Mouse (Mus musculus): ENCODE measurements around the gene Celsr1. TPM values are rescaled to one million over a fixed set of nuclear protein-coding genes. Genes with fewer than 3 reads are reported as not detected.

The Celsr1 gene
- polyA plus RNA-seq, 1 experiment from 2014 or later, result 4.8 TPM

GRCm38 (mm10) chr15:86051152-86051551, 17.6 kb upstream of the Celsr1 start:
- no peaks in the 10 kb centered on the region for H3K9me3 ChIP-seq
- H3K27me3 ChIP-seq, result no peaks in the 10 kb centered on the region
- H3K9ac ChIP-seq, result no peak overlapping the region
- H3K36me3 ChIP-seq, result no peaks in the 10 kb centered on the region
- no peaks in the 10 kb centered on the region for H3K4me1 ChIP-seq
- H3K4me3 ChIP-seq, result no peak overlapping the region
- WGBS, result 76% methylated on average over 10 of the region's 10 CpGs
- H3K27ac ChIP-seq, result no peak overlapping the region
- no peak for ATAC-seq (ENCODE audit: borderline replicate concordance, extremely low read depth, low FRiP score, low TSS enrichment)
- H3K4me2 ChIP-seq, result no peak overlapping the region

- H3K4me3 ChIP-seq, result no peak overlapping the region
- ATAC-seq (ENCODE audit: borderline replicate concordance, extremely low read depth, low FRiP score, low TSS enrichment), result no peak
- H3K9me3 ChIP-seq, result no peaks in the 10 kb centered on the region
- H3K27me3 ChIP-seq, result no peaks in the 10 kb centered on the region
- H3K4me2 ChIP-seq, result no peak overlapping the region
- H3K27ac ChIP-seq, result no peak overlapping the region
- H3K9ac ChIP-seq, result no peak overlapping the region
- WGBS, result 63% methylated on average over 4 of the region's 4 CpGs
- H3K36me3 ChIP-seq, result no peaks in the 10 kb centered on the region
- no peaks in the 10 kb centered on the region for H3K4me1 ChIP-seq
Observed at GRCm38 (mm10) chr15:86050170-86050743, 16.7 kb upstream of the Celsr1 start.

GRCm38 (mm10) chr15:86049510-86049909, 15.9 kb upstream of the Celsr1 start:
- 65% methylated on average over 3 of the region's 3 CpGs for WGBS
- Histone ChIP-seq H3K27ac (no peak overlapping the region), H3K9me3 (no peaks in the 10 kb centered on the region), H3K36me3 (no peaks in the 10 kb centered on the region), H3K4me1 (no peaks in the 10 kb centered on the region), H3K4me2 (no peak overlapping the region), H3K4me3 (no peak overlapping the region), H3K9ac (no peak overlapping the region), H3K27me3 (no peaks in the 10 kb centered on the region)
- no peak for ATAC-seq (ENCODE audit: borderline replicate concordance, extremely low read depth, low FRiP score, low TSS enrichment)

- no peak overlapping the region for H3K4me3 ChIP-seq
- no peak overlapping the region for H3K9ac ChIP-seq
- H3K4me1 ChIP-seq, result no peaks in the 10 kb centered on the region
- ATAC-seq (ENCODE audit: borderline replicate concordance, extremely low read depth, low FRiP score, low TSS enrichment), result no peak
- no peak overlapping the region for H3K27ac ChIP-seq
- no peaks in the 10 kb centered on the region for H3K9me3 ChIP-seq
- H3K27me3 ChIP-seq, result peaks cover 14% of the 10 kb centered on the region
- 26% methylated on average over 4 of the region's 4 CpGs for WGBS
- H3K36me3 ChIP-seq, result no peaks in the 10 kb centered on the region
- H3K4me2 ChIP-seq, result no peak overlapping the region
Observed at GRCm38 (mm10) chr15:86042364-86042763, 8.8 kb upstream of the Celsr1 start.

GRCm38 (mm10) chr15:86041421-86041820, 7.8 kb upstream of the Celsr1 start:
- Histone ChIP-seq H3K9ac (no peak overlapping the region), H3K27me3 (peaks cover 14% of the 10 kb centered on the region), H3K4me1 (no peaks in the 10 kb centered on the region), H3K4me3 (no peak overlapping the region), H3K27ac (no peak overlapping the region), H3K4me2 (no peak overlapping the region), H3K36me3 (no peaks in the 10 kb centered on the region), H3K9me3 (no peaks in the 10 kb centered on the region)
- no peak for ATAC-seq (ENCODE audit: borderline replicate concordance, extremely low read depth, low FRiP score, low TSS enrichment)
- WGBS, result 74% methylated on average over 5 of the region's 5 CpGs

GRCm38 (mm10) chr15:86038802-86039201, 5.2 kb upstream of the Celsr1 start:
- Histone ChIP-seq H3K27ac (no peak overlapping the region), H3K27me3 (peaks cover 31% of the 10 kb centered on the region), H3K4me3 (no peak overlapping the region), H3K36me3 (no peaks in the 10 kb centered on the region), H3K9me3 (no peaks in the 10 kb centered on the region), H3K4me1 (peaks cover 15% of the 10 kb centered on the region), H3K9ac (no peak overlapping the region), H3K4me2 (no peak overlapping the region)
- 0% methylated on average over 2 of the region's 2 CpGs for WGBS
- no peak for ATAC-seq (ENCODE audit: borderline replicate concordance, extremely low read depth, low FRiP score, low TSS enrichment)

GRCm38 (mm10) chr15:86035913-86036312, 2.3 kb upstream of the Celsr1 start:
- no peak overlapping the region for H3K4me2 ChIP-seq
- no peaks in the 10 kb centered on the region for H3K9me3 ChIP-seq
- peaks cover 8% of the 10 kb centered on the region; the same call in 1 of the 2 replicates for H3K36me3 ChIP-seq
- 47% methylated on average over 3 of the region's 3 CpGs for WGBS
- peaks cover 26% of the 10 kb centered on the region for H3K4me1 ChIP-seq
- no peak overlapping the region for H3K9ac ChIP-seq
- H3K27me3 ChIP-seq, result peaks cover 57% of the 10 kb centered on the region
- H3K27ac ChIP-seq, result peak overlapping the region; percentile 46
- ATAC-seq (ENCODE audit: borderline replicate concordance, extremely low read depth, low FRiP score, low TSS enrichment), result no peak
- no peak overlapping the region for H3K4me3 ChIP-seq

GRCm38 (mm10) chr15:86034781-86035360, 1.3 kb upstream of the Celsr1 start:
- H3K9ac ChIP-seq, result peak overlapping the region; percentile 22; the same call in 1 of the 2 replicates
- H3K36me3 ChIP-seq, result peaks cover 19% of the 10 kb centered on the region; the same call in 1 of the 2 replicates
- peak overlapping the region; percentile 93 for H3K27ac ChIP-seq
- H3K9me3 ChIP-seq, result no peaks in the 10 kb centered on the region
- H3K4me3 ChIP-seq, result peak overlapping the region; percentile 61
- peak; percentile 16; the same call in 1 of the 2 replicates for ATAC-seq (ENCODE audit: borderline replicate concordance, extremely low read depth, low FRiP score, low TSS enrichment)
- 6% methylated on average over 12 of the region's 12 CpGs for WGBS
- H3K4me1 ChIP-seq, result peaks cover 26% of the 10 kb centered on the region
- H3K4me2 ChIP-seq, result peak overlapping the region; percentile 89
- H3K27me3 ChIP-seq, result peaks cover 57% of the 10 kb centered on the region

GRCm38 (mm10) chr15:86034021-86034523, 495 bp upstream of the Celsr1 start:
- ATAC-seq (ENCODE audit: borderline replicate concordance, extremely low read depth, low FRiP score, low TSS enrichment), result peak; percentile 86
- H3K9me3 ChIP-seq, result no peaks in the 10 kb centered on the region
- peaks cover 26% of the 10 kb centered on the region for H3K4me1 ChIP-seq
- H3K4me2 ChIP-seq, result peak overlapping the region; percentile 89
- H3K36me3 ChIP-seq, result peaks cover 19% of the 10 kb centered on the region; the same call in 1 of the 2 replicates
- peak overlapping the region; percentile 93 for H3K27ac ChIP-seq
- H3K27me3 ChIP-seq, result peaks cover 49% of the 10 kb centered on the region
- H3K9ac ChIP-seq, result peak overlapping the region; percentile 59
- WGBS, result 0% methylated on average over 30 of the region's 44 CpGs
- peak overlapping the region; percentile 61 for H3K4me3 ChIP-seq

- Histone ChIP-seq H3K4me1 (peaks cover 34% of the 10 kb centered on the region), H3K4me3 (peak overlapping the region; percentile 61), H3K9me3 (no peaks in the 10 kb centered on the region), H3K27me3 (peaks cover 48% of the 10 kb centered on the region), H3K27ac (peak overlapping the region; percentile 93), H3K36me3 (peaks cover 19% of the 10 kb centered on the region; the same call in 1 of the 2 replicates), H3K4me2 (peak overlapping the region; percentile 89), H3K9ac (peak overlapping the region; percentile 59)
- no peak for ATAC-seq (ENCODE audit: borderline replicate concordance, extremely low read depth, low FRiP score, low TSS enrichment)
- 2% methylated on average over 38 of the region's 38 CpGs for WGBS
Observed at GRCm38 (mm10) chr15:86032811-86033190, 776 bp downstream of the Celsr1 start.

- Histone ChIP-seq H3K27me3 (peaks cover 42% of the 10 kb centered on the region), H3K27ac (no peak overlapping the region), H3K4me3 (peak overlapping the region; percentile 22), H3K36me3 (peaks cover 19% of the 10 kb centered on the region; the same call in 1 of the 2 replicates), H3K9me3 (no peaks in the 10 kb centered on the region), H3K4me2 (peak overlapping the region; percentile 59), H3K9ac (peak overlapping the region; percentile 2; the same call in 1 of the 2 replicates), H3K4me1 (peaks cover 32% of the 10 kb centered on the region)
- WGBS, result 63% methylated on average over 14 of the region's 14 CpGs
- no peak for ATAC-seq (ENCODE audit: borderline replicate concordance, extremely low read depth, low FRiP score, low TSS enrichment)
Observed at GRCm38 (mm10) chr15:86029981-86030380, 3.6 kb downstream of the Celsr1 start.

- 42% methylated on average over 8 of the region's 8 CpGs for WGBS
- peak overlapping the region; percentile 59 for H3K4me2 ChIP-seq
- H3K27ac ChIP-seq, result 0 out of 2 replicates have a peak overlapping the region, but pooled peaks have one; percentile 4
- ATAC-seq (ENCODE audit: borderline replicate concordance, extremely low read depth, low FRiP score, low TSS enrichment), result no peak
- 0 out of 2 replicates have a peak overlapping the region, but pooled peaks have one; percentile 22 for H3K4me3 ChIP-seq
- H3K27me3 ChIP-seq, result peaks cover 21% of the 10 kb centered on the region
- H3K4me1 ChIP-seq, result peaks cover 32% of the 10 kb centered on the region
- H3K36me3 ChIP-seq, result peaks cover 19% of the 10 kb centered on the region; the same call in 1 of the 2 replicates
- H3K9ac ChIP-seq, result no peak overlapping the region
- no peaks in the 10 kb centered on the region for H3K9me3 ChIP-seq
Observed at GRCm38 (mm10) chr15:86027871-86028270, 5.7 kb downstream of the Celsr1 start.

Data from lung, embryonic 15.5 days (tissue).